Mouse (Mus musculus): ENCODE results near the gene Nav2. TPM values are rescaled to one million over a fixed set of nuclear protein-coding genes. Genes with fewer than 3 reads are reported as not detected.
A peak's percentile ranks its signal among the peaks of the same experiment; 100 is the strongest.

Gene Nav2
- total and polyA plus RNA-seq, 3 experiments, result under 0.01 TPM; not detected in 2

GRCm38 (mm10) chr7:49545706-49546097 is 637.2 kb downstream of the Nav2 start:
- in situ Hi-C loops (cut with MboI; ENCODE audit: low pct_ligation_motif_present, low pct_unique_long_range_greater_than_20kb, low sequenced_read_pairs) (no loop called here), dilution Hi-C loops (cut with MboI; ENCODE audit: extremely low pct_ligation_motif_present, extremely low pct_unique_long_range_greater_than_20kb, low sequenced_read_pairs) (no loop called here)
- peaks cover 10% of the 10 kb centered on the region for H3K27me3 ChIP-seq (replicated peaks)
- H3K36me3 ChIP-seq (replicated peaks in 1 of 2; ENCODE audit: control insufficient read depth in 1 of 2, insufficient read depth in 1 of 2, low read length in 1 of 2), result no peaks in the 10 kb centered on the region
- no peaks in the 10 kb centered on the region for H3K9me3 ChIP-seq (replicated peaks; ENCODE audit: low read length)
- no peak overlapping the region for H3K9ac ChIP-seq (ENCODE audit: insufficient read depth, low read depth)
- no peak for DNase-seq (ENCODE audit: extremely low read depth)
- H3K4me1 ChIP-seq (ENCODE audit: control insufficient read depth in 1 of 2, insufficient read depth in 2 of 2), result peaks cover 0 to 16% of the 10 kb centered on the region in 2 experiments; a peak in 2 of 4 replicates
- H3K27ac ChIP-seq (ENCODE audit: insufficient read depth, low read depth), result no peak overlapping the region
- H3K4me2 ChIP-seq (ENCODE audit: insufficient read depth, low read depth, poor library complexity, severe bottlenecking), result no peak overlapping the region
- no peak overlapping the region for H3K4me3 ChIP-seq (replicated peaks in 1 of 3; ENCODE audit: low read depth in 2 of 3, low read length in 2 of 3, poor library complexity in 1 of 3)
- 0 out of 2 replicates have a peak, but pooled peaks have one; percentile 17 for TF ChIP-seq BHLHE40 (IDR thresholded peaks at IDR 0.05; ENCODE audit: low read depth, low read length)
- TF ChIP-seq PAX5 (IDR thresholded peaks at IDR 0.05; ENCODE audit: low read length), result no peak
- H3K79me2 ChIP-seq (replicated peaks; ENCODE audit: control insufficient read depth, extremely low read depth, insufficient read depth, poor library complexity, severe bottlenecking), result no peaks in the 10 kb centered on the region

GRCm38 (mm10) chr7:49548397-49548796 is 639.9 kb downstream of the Nav2 start:
- DNase-seq (ENCODE audit: extremely low read depth), result no peak
- no peak overlapping the region for H3K27ac ChIP-seq (ENCODE audit: insufficient read depth, low read depth)
- no peaks in the 10 kb centered on the region for H3K79me2 ChIP-seq (replicated peaks; ENCODE audit: control insufficient read depth, extremely low read depth, insufficient read depth, poor library complexity, severe bottlenecking)
- peaks cover 12% of the 10 kb centered on the region for H3K27me3 ChIP-seq (replicated peaks)
- dilution Hi-C loops (cut with MboI; ENCODE audit: extremely low pct_ligation_motif_present, extremely low pct_unique_long_range_greater_than_20kb, low sequenced_read_pairs) (no loop called here), in situ Hi-C loops (cut with MboI; ENCODE audit: low pct_ligation_motif_present, low pct_unique_long_range_greater_than_20kb, low sequenced_read_pairs) (no loop called here)
- no peaks in the 10 kb centered on the region for H3K36me3 ChIP-seq (replicated peaks in 1 of 2; ENCODE audit: control insufficient read depth in 1 of 2, insufficient read depth in 1 of 2, low read length in 1 of 2)
- H3K4me1 ChIP-seq (ENCODE audit: control insufficient read depth in 1 of 2, insufficient read depth in 2 of 2), result peaks cover 0 to 16% of the 10 kb centered on the region in 2 experiments; a peak in 2 of 4 replicates
- H3K4me3 ChIP-seq (replicated peaks in 1 of 3; ENCODE audit: low read depth in 2 of 3, low read length in 2 of 3, poor library complexity in 1 of 3), result no peak overlapping the region
- no peak overlapping the region for H3K9ac ChIP-seq (ENCODE audit: insufficient read depth, low read depth)
- no peaks in the 10 kb centered on the region for H3K9me3 ChIP-seq (replicated peaks; ENCODE audit: low read length)
- TF ChIP-seq NELFE (IDR thresholded peaks at IDR 0.05; ENCODE audit: low read depth, low read length), result no peak
- TF ChIP-seq POLR2A (IDR thresholded peaks at IDR 0.05; ENCODE audit: low read depth, low read length), result no peak
- TF ChIP-seq PAX5 (IDR thresholded peaks at IDR 0.05; ENCODE audit: low read length), result no peak
- no peak for TF ChIP-seq USF2 (conservative IDR thresholded peaks at IDR 0.05; ENCODE audit: low read depth, low read length)
- TF ChIP-seq ZKSCAN1 (IDR thresholded peaks at IDR 0.05; ENCODE audit: borderline replicate concordance, low read depth, low read length), result no peak
- no peak for TF ChIP-seq POLR2AphosphoS2 (IDR thresholded peaks at IDR 0.05; ENCODE audit: low read depth, low read length)
- no peak for TF ChIP-seq RCOR1 (conservative IDR thresholded peaks at IDR 0.05; ENCODE audit: low read depth, low read length)
- no peak for TF ChIP-seq CTCF (conservative IDR thresholded peaks at IDR 0.05 in 1 of 2, IDR thresholded peaks at IDR 0.05 in 1 of 2; ENCODE audit: low read depth in 2 of 2, low read length in 2 of 2)
- no peak for TF ChIP-seq SMC3 (IDR thresholded peaks at IDR 0.05; ENCODE audit: low read depth, low read length)
- no peak for TF ChIP-seq JUND (conservative IDR thresholded peaks at IDR 0.05; ENCODE audit: low read depth, low read length)
- TF ChIP-seq KAT2A (IDR thresholded peaks at IDR 0.05; ENCODE audit: insufficient replicate concordance, low read length), result no peak
- TF ChIP-seq IRF4 (IDR thresholded peaks at IDR 0.05; ENCODE audit: low read depth, low read length), result no peak
- TF ChIP-seq E2F4 (IDR thresholded peaks at IDR 0.05; ENCODE audit: insufficient replicate concordance, low read depth, low read length), result no peak
- TF ChIP-seq MYC (IDR thresholded peaks at IDR 0.05; ENCODE audit: low read depth, low read length), result no peak
- TF ChIP-seq CHD1 (IDR thresholded peaks at IDR 0.05; ENCODE audit: low read depth, low read length), result no peak
- no peak for TF ChIP-seq USF1 (IDR thresholded peaks at IDR 0.05; ENCODE audit: low read depth, low read length)
- TF ChIP-seq HCFC1 (IDR thresholded peaks at IDR 0.05; ENCODE audit: low read depth, low read length), result no peak
- TF ChIP-seq MEF2A (IDR thresholded peaks at IDR 0.05; ENCODE audit: borderline replicate concordance, low read depth, low read length), result no peak
- TF ChIP-seq BHLHE40 (IDR thresholded peaks at IDR 0.05; ENCODE audit: low read depth, low read length), result no peak
- TF ChIP-seq MAFK (IDR thresholded peaks at IDR 0.05; ENCODE audit: insufficient replicate concordance, low read length), result no peak
- no peak overlapping the region for H3K4me2 ChIP-seq (ENCODE audit: insufficient read depth, low read depth, poor library complexity, severe bottlenecking)
